Mouse (Mus musculus): ENCODE measurements at regions not wholly inside any gene's neighbourhood (a gene's known extent, or its start where the extent isn't known, plus 50 kb on each side); places are given as distances from the start of the nearest gene placed in this dataset.

DNA sequence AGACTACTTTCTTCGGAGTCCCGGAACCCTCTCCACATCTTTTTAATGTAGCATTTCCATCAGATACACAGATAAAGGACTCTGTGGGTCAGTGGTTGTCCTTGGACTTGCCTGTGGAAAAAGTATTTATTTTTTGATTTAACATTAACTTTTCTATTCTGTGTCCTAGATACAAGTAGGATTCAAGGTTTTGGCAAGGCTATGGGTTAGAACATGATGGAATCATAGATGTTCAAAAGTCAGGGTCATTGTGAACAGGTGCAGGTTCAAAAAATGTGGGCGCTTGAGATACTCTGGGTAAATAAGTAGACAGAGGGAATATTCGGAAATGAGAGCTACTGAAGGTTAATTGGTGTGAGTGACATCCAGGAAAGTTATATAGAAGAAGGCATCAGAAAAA, 347.7 kb downstream of the Cypt12 start:
- intact Hi-C loops (cut with DNase I) = no loop called here
- no peak overlapping the region for H3K27ac ChIP-seq
- no peak for TF ChIP-seq CTCF (IDR thresholded peaks at IDR 0.05)
- DNase-seq (ENCODE audit: extremely low spot score in 1 of 2, low spot score in 2 of 2) = no peak
- no peak overlapping the region for H3K4me3 ChIP-seq

DNA sequence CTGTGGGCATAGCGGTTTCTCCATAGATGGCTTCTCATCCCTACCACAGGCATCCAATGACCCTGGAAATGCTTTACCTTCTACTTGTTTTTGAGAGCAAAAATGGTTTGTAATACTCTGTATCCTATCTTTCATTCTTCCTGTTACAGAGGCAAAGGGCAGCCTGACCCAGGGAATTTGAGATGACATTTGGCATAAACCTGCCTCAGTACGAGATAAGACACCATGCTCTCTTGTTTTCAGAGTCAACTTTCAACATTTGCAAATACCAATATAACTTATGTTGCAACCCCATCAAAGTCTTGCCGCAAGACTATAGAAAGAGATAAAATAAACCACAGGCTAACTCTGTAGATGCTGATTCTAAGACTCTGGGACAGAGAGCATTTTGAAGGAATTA, 350.5 kb downstream of the Cypt12 start:
- intact Hi-C loops (cut with DNase I) = no loop called here
- DNase-seq (ENCODE audit: extremely low spot score in 1 of 2, low spot score in 2 of 2) = no peak
- H3K4me3 ChIP-seq = no peak overlapping the region
- no peak overlapping the region for H3K27ac ChIP-seq
- TF ChIP-seq CTCF (IDR thresholded peaks at IDR 0.05) = no peak

GRCm38 (mm10) chr3:18299502-18299901, 351.3 kb downstream of the Cypt12 start:
- no peak overlapping the region for H3K27ac ChIP-seq

GRCm38 (mm10) chr3:18319433-18319832, 371.2 kb downstream of the Cypt12 start:
- intact Hi-C loops (cut with DNase I) = no loop called here
- TF ChIP-seq CTCF (IDR thresholded peaks at IDR 0.05) = no peak

More at GRCm38 (mm10) chr3:18299502-18299901, 351.3 kb downstream of the Cypt12 start:
- no peak overlapping the region for H3K4me3 ChIP-seq
- DNase-seq (ENCODE audit: extremely low spot score in 1 of 2, low spot score in 2 of 2) = no peak
- TF ChIP-seq CTCF (IDR thresholded peaks at IDR 0.05) = no peak
- intact Hi-C loops (cut with DNase I) = no loop called here

DNA sequence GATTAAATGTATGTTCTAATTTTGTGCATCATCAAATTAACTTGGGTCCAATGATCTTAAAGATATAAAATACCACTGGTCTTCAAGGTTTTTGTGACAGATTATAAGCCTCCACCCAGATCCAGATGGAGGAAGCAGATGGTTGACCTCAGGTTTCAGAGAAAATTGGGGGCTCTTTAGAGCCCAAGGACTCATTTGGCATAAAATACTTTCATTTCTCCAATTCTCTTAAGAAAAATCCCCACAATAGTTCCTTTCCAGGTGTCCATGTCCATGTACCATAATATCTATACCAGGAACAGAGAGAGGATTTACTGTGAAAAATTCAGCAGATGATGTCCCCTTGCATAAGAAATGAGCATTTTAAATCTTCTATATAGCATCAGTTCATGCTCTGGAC, 385.0 kb downstream of the Cypt12 start:
- DNase-seq (ENCODE audit: extremely low spot score in 1 of 2, low spot score in 2 of 2) = no peak
- intact Hi-C loops (cut with DNase I) = no loop called here
- H3K4me3 ChIP-seq = no peak overlapping the region
- no peak for TF ChIP-seq CTCF (IDR thresholded peaks at IDR 0.05)
- no peak overlapping the region for H3K27ac ChIP-seq

More at GRCm38 (mm10) chr3:18319433-18319832, 371.2 kb downstream of the Cypt12 start:
- no peak overlapping the region for H3K4me3 ChIP-seq
- no peak overlapping the region for H3K27ac ChIP-seq
- no peak for DNase-seq (ENCODE audit: extremely low spot score in 1 of 2, low spot score in 2 of 2)

GRCm38 (mm10) chr3:18339189-18339588, 391.0 kb downstream of the Cypt12 start:
- no peak for TF ChIP-seq CTCF (IDR thresholded peaks at IDR 0.05)
- no peak for DNase-seq (ENCODE audit: extremely low spot score in 1 of 2, low spot score in 2 of 2)
- no peak overlapping the region for H3K27ac ChIP-seq
- intact Hi-C loops (cut with DNase I) = no loop called here
- H3K4me3 ChIP-seq = no peak overlapping the region

- H3K4me3 ChIP-seq = no peak overlapping the region
- H3K27ac ChIP-seq = no peak overlapping the region
- no peak for TF ChIP-seq CTCF (IDR thresholded peaks at IDR 0.05)
- DNase-seq (ENCODE audit: extremely low spot score in 1 of 2, low spot score in 2 of 2) = no peak
- intact Hi-C loops (cut with DNase I) = no loop called here
Measured at GRCm38 (mm10) chr3:18341757-18342156, 393.5 kb downstream of the Cypt12 start.

- TF ChIP-seq CTCF (IDR thresholded peaks at IDR 0.05) = no peak
- no peak overlapping the region for H3K4me3 ChIP-seq
- intact Hi-C loops (cut with DNase I) = no loop called here
- no peak overlapping the region for H3K27ac ChIP-seq
- no peak for DNase-seq (ENCODE audit: extremely low spot score in 1 of 2, low spot score in 2 of 2)
Measured at GRCm38 (mm10) chr3:18378014-18379005, 430.1 kb downstream of the Cypt12 start.

DNA sequence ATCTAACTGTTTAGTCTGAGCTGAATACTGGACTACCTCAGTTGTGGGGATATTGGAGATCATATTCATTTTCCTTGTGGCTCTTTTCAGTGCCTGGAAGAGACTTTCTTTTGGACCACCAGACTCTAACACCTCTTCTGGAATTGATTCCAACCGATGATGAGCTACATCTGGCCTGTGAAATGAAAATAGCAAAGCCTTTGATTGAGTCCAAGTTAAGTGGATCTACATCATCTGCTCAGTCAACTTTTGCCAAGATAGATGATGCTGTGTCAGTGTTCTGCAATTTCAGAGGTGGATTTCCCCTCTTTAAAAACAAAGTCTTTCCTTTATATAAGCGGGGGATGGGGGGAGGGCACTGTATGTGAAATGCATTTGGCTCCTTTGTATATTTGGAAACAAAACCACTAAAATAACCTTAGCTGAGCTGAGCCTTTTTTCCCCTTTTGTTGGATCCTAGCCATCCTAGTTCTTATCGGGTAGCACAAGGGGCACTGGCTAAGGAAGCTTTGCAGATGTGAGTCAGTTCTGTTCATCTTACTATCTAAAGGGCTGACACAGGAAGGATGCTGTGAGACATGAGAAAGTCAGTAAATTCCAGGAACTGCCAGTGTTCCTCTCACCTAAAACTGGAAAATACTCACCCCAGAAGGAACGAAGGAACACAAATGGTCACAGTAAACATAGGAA, 473.8 kb downstream of the Cypt12 start:
- no peak for DNase-seq (ENCODE audit: extremely low spot score in 1 of 2, low spot score in 2 of 2)

DNA sequence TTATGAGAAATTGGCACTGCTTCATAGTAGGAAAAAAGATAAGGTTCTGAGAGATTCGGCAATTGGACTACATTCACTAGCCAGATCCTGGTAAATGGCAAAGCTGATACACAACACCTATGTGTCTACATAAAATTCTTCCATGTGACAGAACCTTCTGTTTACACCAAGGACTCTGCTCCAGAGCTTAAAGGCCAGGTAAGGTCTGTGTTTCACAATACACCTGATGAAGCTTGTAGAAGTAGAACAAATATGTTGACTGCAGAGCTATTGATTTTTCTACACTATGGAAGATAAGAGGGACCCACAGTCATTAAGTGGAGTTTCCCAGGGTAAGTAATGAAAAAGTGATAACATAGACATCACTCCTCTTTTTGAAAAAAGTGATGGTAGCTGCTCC, 480.7 kb downstream of the Cypt12 start:
- Histone ChIP-seq H3K27ac (no peak overlapping the region), H3K4me3 (no peak overlapping the region)
- TF ChIP-seq CTCF (IDR thresholded peaks at IDR 0.05) = no peak
- intact Hi-C loops (cut with DNase I) = no loop called here
- no peak for DNase-seq (ENCODE audit: extremely low spot score in 1 of 2, low spot score in 2 of 2)

More for the DNA sequence above, 473.8 kb downstream of the Cypt12 start:
- intact Hi-C loops (cut with DNase I) = loop anchor here (5.0 kb wide), 1 partner anchor 250 kb away; no protein-coding TSS in a partner anchor
- no peak overlapping the region for H3K4me3 ChIP-seq
- TF ChIP-seq CTCF (IDR thresholded peaks at IDR 0.05) = no peak
- no peak overlapping the region for H3K27ac ChIP-seq

- Histone ChIP-seq H3K4me3 (no peak overlapping the region), H3K27ac (no peak overlapping the region; the same call in 1 of the 2 replicates)
- intact Hi-C loops (cut with DNase I) = no loop called here
- no peak for TF ChIP-seq CTCF (IDR thresholded peaks at IDR 0.05)
- no peak for DNase-seq (ENCODE audit: extremely low spot score in 1 of 2, low spot score in 2 of 2)
Measured at GRCm38 (mm10) chr3:18438845-18439244, 490.6 kb downstream of the Cypt12 start.

Data from left cerebral cortex, adult 2 months (tissue).